Mouse (Mus musculus): ENCODE data around the gene Setd7. TPM values are rescaled to one million over a fixed set of nuclear protein-coding genes. Genes with fewer than 3 reads are reported as not detected.

Setd7 gene
- total and polyA plus RNA-seq, 3 experiments, result 11.3 to 37.9 (median 15.3) TPM

GRCm38 (mm10) chr3:51599057-51599630 lies 38.5 kb upstream of the Setd7 start:
- H3K4me3 ChIP-seq (ENCODE audit: control insufficient read depth in 1 of 2, insufficient read depth in 1 of 2, low read depth in 2 of 2, low read length in 2 of 2), result no peak overlapping the region
- H3K27ac ChIP-seq (ENCODE audit: control insufficient read depth, low read depth, low read length), result no peak overlapping the region
- peaks cover under 1 to 2% of the 10 kb centered on the region in 2 experiments; a peak in 3 of 4 replicates for H3K4me1 ChIP-seq (ENCODE audit: control insufficient read depth in 1 of 2, insufficient read depth in 2 of 2, low read length in 2 of 2)
- H3K79me2 ChIP-seq (ENCODE audit: control insufficient read depth, insufficient read depth, low read length, poor library complexity), result no peaks in the 10 kb centered on the region
- H3K27me3 ChIP-seq (ENCODE audit: control insufficient read depth in 1 of 2, insufficient read depth in 2 of 2, low read length in 2 of 2), result peaks cover 0 to 5% of the 10 kb centered on the region in 2 experiments; a peak in 2 of 4 replicates
- H3K9ac ChIP-seq (ENCODE audit: control insufficient read depth, low read depth, low read length, poor library complexity, severe bottlenecking), result no peak overlapping the region
- peaks cover 0 to under 1% of the 10 kb centered on the region in 2 experiments; a peak in 2 of 4 replicates for H3K36me3 ChIP-seq (ENCODE audit: control insufficient read depth in 1 of 2, insufficient read depth in 2 of 2, low read length in 2 of 2)
- no peak for DNase-seq (ENCODE audit: low read depth, low spot score)
- TF ChIP-seq JUND (IDR thresholded peaks at IDR 0.05; ENCODE audit: low read depth, low read length) (no peak), ZC3H11A (IDR thresholded peaks at IDR 0.05; ENCODE audit: low read depth, low read length) (no peak), GABPA (IDR thresholded peaks at IDR 0.05; ENCODE audit: low read depth, low read length) (no peak), POLR2A (IDR thresholded peaks at IDR 0.05; ENCODE audit: control insufficient read depth in 1 of 2, insufficient read depth in 1 of 2, low read depth in 1 of 2, low read length in 2 of 2, poor library complexity in 1 of 2) (no peak), NRF1 (IDR thresholded peaks at IDR 0.05; ENCODE audit: insufficient read depth, low read depth, low read length, poor library complexity, severe bottlenecking) (no peak), NELFE (IDR thresholded peaks at IDR 0.05; ENCODE audit: low read depth, low read length) (no peak), ZMIZ1 (IDR thresholded peaks at IDR 0.05; ENCODE audit: low read depth, low read length) (no peak), HCFC1 (IDR thresholded peaks at IDR 0.05; ENCODE audit: low read depth, low read length) (no peak), MYB (IDR thresholded peaks at IDR 0.05; ENCODE audit: low read depth, low read length) (no peak), ELF1 (IDR thresholded peaks at IDR 0.05; ENCODE audit: low read depth, low read length) (no peak), MEF2A (IDR thresholded peaks at IDR 0.05; ENCODE audit: extremely low read depth, insufficient replicate concordance, low read depth, low read length, poor library complexity, severe bottlenecking) (no peak), TCF12 (IDR thresholded peaks at IDR 0.05; ENCODE audit: low read depth, low read length) (no peak)
- H3K9me3 ChIP-seq (replicated peaks; ENCODE audit: insufficient read depth, low read length), result no peaks in the 10 kb centered on the region

DNA sequence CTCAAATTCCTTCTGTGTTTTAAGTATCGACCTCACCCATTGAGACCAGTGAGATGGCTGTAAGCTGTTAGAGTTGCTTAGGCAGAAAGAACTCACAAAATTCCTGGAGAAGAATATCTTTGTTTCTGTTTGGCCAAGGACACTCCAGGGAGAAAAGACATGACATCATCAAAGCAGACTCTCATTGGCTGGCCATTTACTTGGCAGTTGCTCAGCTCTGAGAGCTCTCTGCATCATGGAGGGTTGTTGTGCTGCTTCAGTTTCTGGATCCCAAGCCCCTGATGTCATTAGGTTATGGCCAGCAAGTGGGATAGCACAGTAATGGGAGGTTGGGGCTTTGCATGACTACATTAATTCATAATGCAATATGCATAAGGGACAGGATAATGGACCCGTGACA lies 35.9 kb upstream of the Setd7 start:
- Histone ChIP-seq H3K4me1 (ENCODE audit: control insufficient read depth in 1 of 2, insufficient read depth in 2 of 2, low read length in 2 of 2) (no peaks in the 10 kb centered on the region), H3K27ac (ENCODE audit: control insufficient read depth, low read depth, low read length) (no peak overlapping the region), H3K9me3 (replicated peaks; ENCODE audit: insufficient read depth, low read length) (no peaks in the 10 kb centered on the region), H3K9ac (ENCODE audit: control insufficient read depth, low read depth, low read length, poor library complexity, severe bottlenecking) (no peak overlapping the region), H3K27me3 (ENCODE audit: control insufficient read depth in 1 of 2, insufficient read depth in 2 of 2, low read length in 2 of 2) (peaks cover 0 to 5% of the 10 kb centered on the region in 2 experiments; a peak in 2 of 4 replicates), H3K36me3 (ENCODE audit: control insufficient read depth in 1 of 2, insufficient read depth in 2 of 2, low read length in 2 of 2) (no peaks in the 10 kb centered on the region), H3K4me3 (ENCODE audit: control insufficient read depth in 1 of 2, insufficient read depth in 1 of 2, low read depth in 2 of 2, low read length in 2 of 2) (no peak overlapping the region), H3K79me2 (ENCODE audit: control insufficient read depth, insufficient read depth, low read length, poor library complexity) (no peaks in the 10 kb centered on the region)
- TF ChIP-seq USF1 (IDR thresholded peaks at IDR 0.05; ENCODE audit: low read depth, low read length) (no peak), ETS1 (IDR thresholded peaks at IDR 0.05; ENCODE audit: low read depth, low read length) (no peak), ZKSCAN1 (IDR thresholded peaks at IDR 0.05; ENCODE audit: low read depth, low read length) (no peak)
- DNase-seq (ENCODE audit: low read depth, low spot score), result no peak
